Mouse (Mus musculus): ENCODE data around the gene Hebp1.

GRCm38 (mm10) chr6:135133086-135133485 is 64.7 kb downstream of the Hebp1 start:
- TF ChIP-seq POLR2A (IDR thresholded peaks at IDR 0.05; ENCODE audit: insufficient read depth, low read depth, low read length): no peak
- TF ChIP-seq CTCF (IDR thresholded peaks at IDR 0.05; ENCODE audit: insufficient read depth, low read depth, low read length): no peak
